Comparison of ENCODE assay signal across 8 mouse cellular contexts in the genomic region with DNA sequence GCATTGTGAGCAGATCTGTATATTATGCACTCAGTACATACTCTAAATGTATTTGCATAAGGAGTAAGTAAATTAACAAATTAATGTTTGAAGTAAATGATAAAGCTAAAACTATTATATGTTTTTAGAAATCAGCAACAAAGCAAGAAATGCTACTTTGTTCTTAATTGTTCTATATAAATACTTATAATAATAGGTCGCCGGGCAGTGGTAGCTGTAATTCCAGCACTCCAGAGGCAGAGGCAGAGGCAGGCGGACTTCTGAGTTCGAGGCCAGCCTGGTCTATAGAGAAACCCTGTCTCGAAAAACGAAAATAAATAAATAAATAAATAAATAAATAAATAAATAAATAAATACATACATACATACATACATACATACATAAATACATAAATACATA.
DNase-seq lines count a peak whose midpoint lies in the region; ATAC-seq and TF ChIP-seq lines count a peak whose summit lies in the region.
"Not testable (repeated sequence)": the region's sequence is repeated elsewhere in the genome, so short reads cannot be mapped to it uniquely, and the experiment has no call there.

No protein-coding gene starts in this region.

- peak; percentile 79; the same call in 1 of the 2 replicates for ATAC-seq in embryonic facial prominence, embryonic 14.5 days (ENCODE audit: low read depth)

- H3K9ac ChIP-seq in embryonic facial prominence, embryonic 14.5 days (ENCODE audit: low read depth, low read length) = not testable (repeated sequence)

- H3K27me3 ChIP-seq in embryonic facial prominence, embryonic 14.5 days (replicated peaks; ENCODE audit: control insufficient read depth, insufficient read depth, low read length); midbrain, embryonic 10.5 days (ENCODE audit: low read depth, poor library complexity, severe bottlenecking); spleen, adult 2 months (ENCODE audit: control insufficient read depth, insufficient read depth, low read length): not testable (repeated sequence)

- intact Hi-C loops in left cerebral cortex, postnatal 4 days (cut with DNase I) = not testable (repeated sequence)

- WGBS in embryonic facial prominence, embryonic 14.5 days = 78% methylated on average over 6 of the region's 6 CpGs
- WGBS in midbrain, embryonic 10.5 days = 76% methylated on average over 6 of the region's 6 CpGs
- 78% methylated on average over 6 of the region's 6 CpGs for WGBS in spleen, adult 2 months

- not testable (repeated sequence) for H3K4me3 ChIP-seq in embryonic facial prominence, embryonic 14.5 days (ENCODE audit: low read depth, low read length); midbrain, embryonic 10.5 days; spleen, adult 2 months (ENCODE audit: extremely low read depth, insufficient read depth, insufficient read length)

- DNase-seq in 3T3-L1 (ENCODE audit: low read depth, low spot score) = peak; percentile 90
- DNase-seq in adrenal gland, postnatal 36 days = peak; percentile 7 to 54
- peak; percentile 76 for DNase-seq in embryonic facial prominence, embryonic 14.5 days (ENCODE audit: low spot score)
- DNase-seq in heart, adult 18-20 months = peak; percentile 42 to 65
- peak; percentile 43 to 44 for DNase-seq in kidney, adult 8-10 months
- DNase-seq in left cerebral cortex, postnatal 4 days = peak; percentile 62
- DNase-seq in midbrain, embryonic 10.5 days (ENCODE audit: low spot score) = peak; percentile 88
- DNase-seq in spleen, adult 2 months (ENCODE audit: low read depth in 1 of 2, low spot score in 2 of 2) = peak; percentile 42 to 62

- H3K4me2 ChIP-seq in embryonic facial prominence, embryonic 14.5 days (ENCODE audit: low read depth, low read length) = not testable (repeated sequence)

- H3K36me3 ChIP-seq in embryonic facial prominence, embryonic 14.5 days (ENCODE audit: control insufficient read depth, insufficient read depth, low read length); midbrain, embryonic 10.5 days; spleen, adult 2 months (ENCODE audit: control insufficient read depth, insufficient read depth, low read length): not testable (repeated sequence)

- TF ChIP-seq POLR2A in spleen, adult 2 months (IDR thresholded peaks at IDR 0.05; ENCODE audit: low read depth, low read length) = not testable (repeated sequence)

- not testable (repeated sequence) for TF ChIP-seq CTCF in spleen, adult 2 months (IDR thresholded peaks at IDR 0.05; ENCODE audit: extremely low read depth, insufficient read depth, insufficient read length, insufficient replicate concordance)

- H3K9me3 ChIP-seq in embryonic facial prominence, embryonic 14.5 days (ENCODE audit: control insufficient read depth, low read length); midbrain, embryonic 10.5 days (replicated peaks): not testable (repeated sequence)

- H3K27ac ChIP-seq in embryonic facial prominence, embryonic 14.5 days (replicated peaks; ENCODE audit: low read depth, low read length); midbrain, embryonic 10.5 days (replicated peaks); spleen, adult 2 months (ENCODE audit: insufficient read depth, low read length): not testable (repeated sequence)

- H3K4me1 ChIP-seq in embryonic facial prominence, embryonic 14.5 days (ENCODE audit: control insufficient read depth, insufficient read depth, low read length); midbrain, embryonic 10.5 days; spleen, adult 2 months (ENCODE audit: control insufficient read depth, insufficient read depth, insufficient read length): not testable (repeated sequence)

Comparison
In these comparisons a context has a peak if more than half of its experiments do, and no peak if none do; other contexts are left out.
1. DNase-seq: peak in every context shown above with its lines; median percentile 90 in 3T3-L1; 88 in midbrain, embryonic 10.5 days; 76 in embryonic facial prominence, embryonic 14.5 days; 62 in left cerebral cortex, postnatal 4 days; 54 in heart, adult 18-20 months; 52 in spleen, adult 2 months; 44 in kidney, adult 8-10 months; 30 in adrenal gland, postnatal 36 days.